Mouse (Mus musculus): ENCODE data around the gene Naa15.

- TF ChIP-seq CTCF (IDR thresholded peaks at IDR 0.05; ENCODE audit: extremely low read depth, insufficient read length, insufficient replicate concordance, low read depth, low read length) (no peak), POLR2A (IDR thresholded peaks at IDR 0.05; ENCODE audit: low read depth, low read length) (peak; percentile 47)
These were observed at the start of gene Naa15 for GRCm38 (mm10) chr3:51415098-51416072.
